Mouse (Mus musculus) olfactory bulb, adult 2 months (tissue): ENCODE data around the gene Rab13. TPM values are rescaled to one million over a fixed set of nuclear protein-coding genes. Genes with fewer than 3 reads are reported as not detected.

Experiments used
- H3K27ac ChIP-seq: fragments of 200-500 bp; 2 replicates; pipeline ENCODE4 v1.5.1; 2012; ENCODE audit warnings: low read depth, low read length; ENCODE audit not compliant: insufficient read depth
- H3K4me1 ChIP-seq: fragments of 200-500 bp; 2 replicates; pipeline ENCODE4 v1.6.1; 2012; ENCODE audit warnings: low read length; ENCODE audit not compliant: control insufficient read depth, insufficient read depth
- H3K4me3 ChIP-seq: fragments of 200-500 bp; 2 replicates; pipeline ENCODE4 v1.5.1; 2012; ENCODE audit warnings: mild to moderate bottlenecking, low read depth, low read length, moderate library complexity; ENCODE audit not compliant: insufficient read depth
- CTCF ChIP-seq: fragments of 200-500 bp; IDR thresholded peaks from 2 replicates; pipeline ENCODE4 v1.5.1; 2012; ENCODE audit warnings: low read depth, mild to moderate bottlenecking, low read length, moderate library complexity; ENCODE audit not compliant: insufficient read depth
- POLR2A ChIP-seq: fragments of 200-500 bp; IDR thresholded peaks from 2 replicates; pipeline ENCODE4 v1.6.1; 2012; ENCODE audit warnings: mild to moderate bottlenecking, low read depth, low read length, moderate library complexity; ENCODE audit not compliant: insufficient read depth
- WGBS: fragments of 180-500 bp; shearing (Covaris S2); methylation state at CpG from one replicate; pipeline ENCODE4 v1.1.7; 2018; 5-methylcytosine and 5-hydroxymethylcytosine counted together
- polyA plus RNA-seq: library from polyadenylated mRNA; stranded (reverse); fragments of >200 nt; gene quantifications from 2 replicates; pipeline ENCODE4 v1.2.4, GENCODE M21; 2012; ENCODE audit warnings: low replicate concordance; ENCODE audit not compliant: missing spikeins, insufficient read depth, insufficient read length

Rab13 gene
- polyA plus RNA-seq, 1 experiment: not detected

GRCm38 (mm10) chr3:90208662-90209061, 4.8 kb upstream of the Rab13 start:
- Histone ChIP-seq H3K4me1 (0 out of 2 replicates have a peak, but pooled peaks cover 3% of the 10 kb centered on the region), H3K27ac (no peak overlapping the region), H3K4me3 (no peak overlapping the region)
- TF ChIP-seq CTCF: no peak
- TF ChIP-seq POLR2A: no peak
- WGBS: 84% methylated on average over 2 of the region's 2 CpGs

GRCm38 (mm10) chr3:90209908-90210566, 3.5 kb upstream of the Rab13 start:
- WGBS: 93% methylated on average over 5 of the region's 5 CpGs
- H3K4me3 ChIP-seq: no peak overlapping the region
- no peak overlapping the region for H3K27ac ChIP-seq
- 0 out of 2 replicates have a peak, but pooled peaks cover 3% of the 10 kb centered on the region for H3K4me1 ChIP-seq
- no peak for TF ChIP-seq CTCF
- TF ChIP-seq POLR2A: no peak

GRCm38 (mm10) chr3:90211475-90212398, 1.8 kb upstream of the Rab13 start:
- WGBS: 73% methylated on average over 13 of the region's 13 CpGs
- Histone ChIP-seq H3K27ac (no peak overlapping the region), H3K4me1 (0 out of 2 replicates have a peak, but pooled peaks cover 3% of the 10 kb centered on the region), H3K4me3 (no peak overlapping the region)
- no peak for TF ChIP-seq CTCF
- TF ChIP-seq POLR2A: no peak

GRCm38 (mm10) chr3:90212723-90213122, 772 bp upstream of the Rab13 start:
- Histone ChIP-seq H3K4me1 (0 out of 2 replicates have a peak, but pooled peaks cover 3% of the 10 kb centered on the region), H3K4me3 (peak overlapping the region; percentile 78), H3K27ac (no peak overlapping the region)
- WGBS: 11% methylated on average over 5 of the region's 5 CpGs
- TF ChIP-seq POLR2A (no peak), CTCF (no peak)

GRCm38 (mm10) chr3:90213956-90214684, 625 bp downstream of the Rab13 start:
- H3K4me3 ChIP-seq: peak overlapping the region; percentile 78
- WGBS: 10% methylated on average over 12 of the region's 12 CpGs
- TF ChIP-seq CTCF (no peak), POLR2A (no peak)
- H3K27ac ChIP-seq: peak overlapping the region; percentile 50; the same call in 1 of the 2 replicates
- H3K4me1 ChIP-seq: 0 out of 2 replicates have a peak, but pooled peaks cover 3% of the 10 kb centered on the region

- 35% methylated on average over 1 of the region's 1 CpGs for WGBS
- H3K4me1 ChIP-seq: peaks cover 7% of the 10 kb centered on the region; the same call in 1 of the 2 replicates
- no peak overlapping the region for H3K27ac ChIP-seq
- no peak for TF ChIP-seq POLR2A
- no peak for TF ChIP-seq CTCF
- H3K4me3 ChIP-seq: no peak overlapping the region
Observed at GRCm38 (mm10) chr3:90215825-90216380, 2.4 kb downstream of the Rab13 start.

GRCm38 (mm10) chr3:90220088-90220487, 6.6 kb downstream of the Rab13 start:
- Histone ChIP-seq H3K4me3 (no peak overlapping the region), H3K27ac (no peak overlapping the region), H3K4me1 (peaks cover 4% of the 10 kb centered on the region; the same call in 1 of the 2 replicates)
- no peak for TF ChIP-seq POLR2A
- no peak for TF ChIP-seq CTCF
- WGBS: 9% methylated on average over 6 of the region's 6 CpGs

- H3K4me3 ChIP-seq: peak overlapping the region; percentile 34
- TF ChIP-seq CTCF (no peak), POLR2A (no peak)
- no peak overlapping the region for H3K27ac ChIP-seq
- 0% methylated on average over 19 of the region's 20 CpGs for WGBS
- peaks cover 4% of the 10 kb centered on the region; the same call in 1 of the 2 replicates for H3K4me1 ChIP-seq
Observed at GRCm38 (mm10) chr3:90220531-90220951, 7.0 kb downstream of the Rab13 start.
